Mouse (Mus musculus) adrenal gland, adult 2 months (tissue): ENCODE results near the gene Becn1. TPM values are rescaled to one million over a fixed set of nuclear protein-coding genes. Genes with fewer than 3 reads are reported as not detected.

Source experiments
- DNase-seq: peaks from one replicate; pipeline ENCODE4 v3.0.0; 2021
- polyA plus RNA-seq: library from polyadenylated mRNA; depleted of rRNA; stranded (reverse); fragments of >200 nt; gene quantifications from 2 replicates; pipeline ENCODE4 v1.2.3, GENCODE M21; 2012; rRNA removed
- total RNA-seq, 2 experiments: library from RNA; stranded (reverse); gene quantifications; 2 replicates each; pipeline ENCODE4 v1.2.3; 2021

Becn1 gene
- total and polyA plus RNA-seq, 3 experiments = 81.6 to 160 (median 107) TPM

GRCm38 (mm10) chr11:101238071-101238647 is 63.9 kb downstream of the Becn1 start:
- no peak for DNase-seq

GRCm38 (mm10) chr11:101236782-101237181 is 65.3 kb downstream of the Becn1 start:
- no peak for DNase-seq

Other genes with a start within 250 kb of the Becn1 start
Only the 30 nearest of the 31 such genes appear.
- 10 to 100 TPM; 38.0 to 42.5 TPM for gene Naglu, start 232.3 kb downstream of the Becn1 start, total RNA-seq
- 102 and 120 TPM in 2 replicates for gene Naglu, start 232.3 kb downstream of the Becn1 start, polyA plus RNA-seq
- gene Hsd17b1, start 223.9 kb downstream of the Becn1 start, total RNA-seq = 1 to 10 TPM; 1.1 to 2.5 TPM
- 2.1 and 2.3 TPM in 2 replicates for gene Hsd17b1, start 223.9 kb downstream of the Becn1 start, polyA plus RNA-seq
- gene Coasy, start 219.7 kb downstream of the Becn1 start, total RNA-seq = 10 to 100 TPM; 86.9 to 90.5 TPM
- 178 and 187 TPM in 2 replicates for gene Coasy, start 219.7 kb downstream of the Becn1 start, polyA plus RNA-seq
- gene Mlx, start 215.0 kb downstream of the Becn1 start, total RNA-seq = 10 to 100 TPM; 57.8 to 72.3 TPM
- 36.3 and 42.4 TPM in 2 replicates for gene Mlx, start 215.0 kb downstream of the Becn1 start, polyA plus RNA-seq
- 1 to 10 TPM; 3.6 to 5.9 TPM for gene Psmc3ip, start 206.8 kb downstream of the Becn1 start, total RNA-seq
- gene Psmc3ip, start 206.8 kb downstream of the Becn1 start, polyA plus RNA-seq = 0.38 and 0.71 TPM in 2 replicates
- 10 to 100 TPM; 50.7 to 50.9 TPM for gene Retreg3, start 182.4 kb downstream of the Becn1 start, total RNA-seq
- gene Retreg3, start 182.4 kb downstream of the Becn1 start, polyA plus RNA-seq = 41.7 and 46.9 TPM in 2 replicates
- gene Tubg1, start 182.3 kb downstream of the Becn1 start, total RNA-seq = 10 to 100 TPM; 42.9 to 43.0 TPM
- 15.2 and 42.7 TPM in 2 replicates for gene Tubg1, start 182.3 kb downstream of the Becn1 start, polyA plus RNA-seq
- gene Tubg2, start 146.4 kb downstream of the Becn1 start, total RNA-seq = 1 to 10 TPM; 6.2 to 7.5 TPM
- 5.5 and 6.0 TPM in 2 replicates for gene Tubg2, start 146.4 kb downstream of the Becn1 start, polyA plus RNA-seq
- 1 to 10 TPM; 6.8 TPM for gene Cntnap1, start 131.8 kb downstream of the Becn1 start, total RNA-seq
- 9.3 and 9.4 TPM in 2 replicates for gene Cntnap1, start 131.8 kb downstream of the Becn1 start, polyA plus RNA-seq
- 10 to 100 TPM; 19.4 to 39.7 TPM for gene Plekhh3, start 130.9 kb downstream of the Becn1 start, total RNA-seq
- gene Plekhh3, start 130.9 kb downstream of the Becn1 start, polyA plus RNA-seq = 112 and 122 TPM in 2 replicates
- gene Ccr10, start 126.8 kb downstream of the Becn1 start, total RNA-seq = under 1 TPM; 0.26 to 0.83 TPM
- 0.84 and 1.6 TPM in 2 replicates for gene Ccr10, start 126.8 kb downstream of the Becn1 start, polyA plus RNA-seq
- gene Ezh1, start 75.8 kb downstream of the Becn1 start, total RNA-seq = 10 to 100 TPM; 31.3 to 35.0 TPM
- 17.1 and 20.1 TPM in 2 replicates for gene Ezh1, start 75.8 kb downstream of the Becn1 start, polyA plus RNA-seq
- gene Ramp2, start 56.3 kb downstream of the Becn1 start, total RNA-seq = 10 to 100 TPM; 46.5 to 46.9 TPM
- gene Ramp2, start 56.3 kb downstream of the Becn1 start, polyA plus RNA-seq = 109 and 114 TPM in 2 replicates
- gene Vps25, start 48.6 kb downstream of the Becn1 start, total RNA-seq = 100 to 1,000 TPM; 102 to 116 TPM
- gene Vps25, start 48.6 kb downstream of the Becn1 start, polyA plus RNA-seq = 186 and 204 TPM in 2 replicates
- 1 to 10 TPM; 2.1 to 3.7 TPM for gene Wnk4, start 41.7 kb downstream of the Becn1 start, total RNA-seq
- gene Wnk4, start 41.7 kb downstream of the Becn1 start, polyA plus RNA-seq = 0.62 and 0.94 TPM in 2 replicates
- under 1 TPM; 0.32 to 0.38 TPM for gene Cntd1, start 23.3 kb downstream of the Becn1 start, total RNA-seq
- 0.06 and 0.11 TPM in 2 replicates for gene Cntd1, start 23.3 kb downstream of the Becn1 start, polyA plus RNA-seq
- gene Coa3, start 23.2 kb downstream of the Becn1 start, total RNA-seq = 10 to 100 TPM; 68.3 to 84.3 TPM
- 380 and 465 TPM in 2 replicates for gene Coa3, start 23.2 kb downstream of the Becn1 start, polyA plus RNA-seq
- 100 to 1,000 TPM; 129 to 161 TPM for gene Psme3, start 13.9 kb upstream of the Becn1 start, total RNA-seq
- gene Psme3, start 13.9 kb upstream of the Becn1 start, polyA plus RNA-seq = 31.7 and 45.2 TPM in 2 replicates
- gene Aoc2, start 22.8 kb upstream of the Becn1 start, total RNA-seq = 1 to 10 TPM; 4.9 to 5.5 TPM
- gene Aoc2, start 22.8 kb upstream of the Becn1 start, polyA plus RNA-seq = 6.3 and 7.7 TPM in 2 replicates
- 10 to 100 TPM; 48.4 to 76.6 TPM for gene Aoc3, start 28.3 kb upstream of the Becn1 start, total RNA-seq
- 69.3 and 101 TPM in 2 replicates for gene Aoc3, start 28.3 kb upstream of the Becn1 start, polyA plus RNA-seq
- gene G6pc, start 65.3 kb upstream of the Becn1 start, total RNA-seq = 10 to 100 TPM in 1 of 2 experiments, 1 to 10 TPM in 1; 1.8 to 24.0 TPM
- 0.13 and 0.26 TPM in 2 replicates for gene G6pc, start 65.3 kb upstream of the Becn1 start, polyA plus RNA-seq
- 10 to 100 TPM; 21.8 to 38.2 TPM for gene Aarsd1, start 115.3 kb upstream of the Becn1 start, total RNA-seq
- gene Aarsd1, start 115.3 kb upstream of the Becn1 start, polyA plus RNA-seq = 25.0 and 28.1 TPM in 2 replicates
- 1 to 10 TPM; 1.9 to 5.6 TPM for gene Gm27029, start 122.5 kb upstream of the Becn1 start, total RNA-seq
- gene Gm27029, start 122.5 kb upstream of the Becn1 start, polyA plus RNA-seq = 0.24 TPM in 1 of 2 replicates, not detected in the other
- gene Rundc1, start 122.8 kb upstream of the Becn1 start, total RNA-seq = 10 to 100 TPM; 23.7 to 24.4 TPM
- gene Rundc1, start 122.8 kb upstream of the Becn1 start, polyA plus RNA-seq = 22.0 and 22.1 TPM in 2 replicates
- 1 to 10 TPM; 2.1 to 4.3 TPM for gene Ptges3l, start 123.0 kb upstream of the Becn1 start, total RNA-seq
- 0.93 and 1.1 TPM in 2 replicates for gene Ptges3l, start 123.0 kb upstream of the Becn1 start, polyA plus RNA-seq
- gene Rpl27, start 140.0 kb upstream of the Becn1 start, total RNA-seq = 10 to 100 TPM; 34.0 to 75.2 TPM
- gene Rpl27, start 140.0 kb upstream of the Becn1 start, polyA plus RNA-seq = 133 and 183 TPM in 2 replicates
- 10 to 100 TPM; 33.2 to 40.5 TPM for gene Ifi35, start 146.1 kb upstream of the Becn1 start, total RNA-seq
- gene Ifi35, start 146.1 kb upstream of the Becn1 start, polyA plus RNA-seq = 32.3 and 44.1 TPM in 2 replicates
- 10 to 100 TPM in 1 of 2 experiments, 1 to 10 TPM in 1; 6.0 to 12.9 TPM for gene Rnd2, start 162.7 kb upstream of the Becn1 start, total RNA-seq
- 6.0 and 11.3 TPM in 2 replicates for gene Rnd2, start 162.7 kb upstream of the Becn1 start, polyA plus RNA-seq
- 100 to 1,000 TPM in 1 of 2 experiments, 10 to 100 TPM in 1; 95.6 to 189 TPM for gene Vat1, start 163.9 kb upstream of the Becn1 start, total RNA-seq
- 151 and 157 TPM in 2 replicates for gene Vat1, start 163.9 kb upstream of the Becn1 start, polyA plus RNA-seq
- gene Brca1, start 249.7 kb upstream of the Becn1 start, total RNA-seq = 1 to 10 TPM in 1 of 2 experiments, under 1 TPM in 1; 0.84 to 1.3 TPM
- 0.11 and 0.20 TPM in 2 replicates for gene Brca1, start 249.7 kb upstream of the Becn1 start, polyA plus RNA-seq